Mouse (Mus musculus): ENCODE data around the gene Lrrc8c. TPM values are rescaled to one million over a fixed set of nuclear protein-coding genes. Genes with fewer than 3 reads are reported as not detected.

Gene Lrrc8c
- polyA plus RNA-seq, 1 experiment: 7.9 TPM

DNA sequence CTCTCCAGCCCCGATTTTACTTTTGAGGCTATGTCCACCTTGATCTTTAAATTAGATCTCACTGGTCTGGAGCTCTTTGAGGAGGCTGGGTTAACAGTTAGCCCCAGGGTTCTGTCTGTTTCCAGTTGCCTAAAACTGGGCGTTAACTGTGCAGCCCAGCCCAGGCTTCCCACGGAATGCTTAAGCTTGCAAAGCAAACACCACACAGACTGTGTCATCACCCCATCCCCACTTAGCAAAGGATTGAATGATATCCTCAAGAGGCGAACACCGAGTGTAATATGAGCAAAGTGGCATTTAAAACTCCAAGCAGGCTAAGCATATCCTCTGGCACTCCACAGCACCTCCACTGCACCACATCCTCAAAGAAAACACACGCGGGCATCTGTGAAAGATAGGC is 53.7 kb downstream of the Lrrc8c start:
- DNase-seq: no peak
- no peak overlapping the region for H3K4me3 ChIP-seq (replicated peaks; ENCODE audit: insufficient read depth, low read depth, low read length)
- H3K27me3 ChIP-seq (ENCODE audit: control insufficient read depth, insufficient read depth, low read length): no peaks in the 10 kb centered on the region
- no peak for TF ChIP-seq CTCF (IDR thresholded peaks at IDR 0.05; ENCODE audit: borderline replicate concordance, insufficient read depth, low read depth, low read length)
- TF ChIP-seq POLR2A (IDR thresholded peaks at IDR 0.05; ENCODE audit: borderline replicate concordance, insufficient read depth, low read length): no peak
- no peak overlapping the region for H3K27ac ChIP-seq (ENCODE audit: insufficient read depth, low read length)
- WGBS: 79% methylated on average over 7 of the region's 7 CpGs
- H3K4me1 ChIP-seq (ENCODE audit: control insufficient read depth, insufficient read depth, low read length): peaks cover 5% of the 10 kb centered on the region; the same call in 1 of the 2 replicates

DNA sequence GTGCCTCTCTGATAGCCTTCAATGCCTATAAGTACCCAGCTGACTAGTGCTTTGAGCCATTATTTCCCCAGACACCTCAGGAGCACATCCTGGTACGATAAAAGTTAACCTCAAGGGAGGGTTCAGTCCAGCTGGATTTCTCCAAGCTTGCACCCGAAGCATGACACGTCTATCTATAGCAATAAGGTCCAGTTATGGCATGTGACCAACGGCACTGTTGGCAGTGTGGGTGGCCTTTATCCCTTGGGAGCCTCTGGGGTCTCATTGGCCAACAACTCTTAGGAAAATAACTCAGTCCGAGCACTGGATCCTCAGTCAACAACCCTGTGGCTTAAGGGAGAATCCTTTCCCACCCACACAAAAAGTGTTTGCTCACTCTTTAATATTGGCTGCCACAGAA is 55.6 kb downstream of the Lrrc8c start:
- H3K4me1 ChIP-seq (ENCODE audit: control insufficient read depth, insufficient read depth, low read length): peaks cover 5% of the 10 kb centered on the region; the same call in 1 of the 2 replicates
- DNase-seq: no peak
- TF ChIP-seq CTCF (IDR thresholded peaks at IDR 0.05; ENCODE audit: borderline replicate concordance, insufficient read depth, low read depth, low read length) (no peak), POLR2A (IDR thresholded peaks at IDR 0.05; ENCODE audit: borderline replicate concordance, insufficient read depth, low read length) (no peak)
- WGBS: 85% methylated on average over 5 of the region's 5 CpGs
- H3K27me3 ChIP-seq (ENCODE audit: control insufficient read depth, insufficient read depth, low read length): no peaks in the 10 kb centered on the region
- no peak overlapping the region for H3K4me3 ChIP-seq (replicated peaks; ENCODE audit: insufficient read depth, low read depth, low read length)
- no peak overlapping the region for H3K27ac ChIP-seq (ENCODE audit: insufficient read depth, low read length)

DNA sequence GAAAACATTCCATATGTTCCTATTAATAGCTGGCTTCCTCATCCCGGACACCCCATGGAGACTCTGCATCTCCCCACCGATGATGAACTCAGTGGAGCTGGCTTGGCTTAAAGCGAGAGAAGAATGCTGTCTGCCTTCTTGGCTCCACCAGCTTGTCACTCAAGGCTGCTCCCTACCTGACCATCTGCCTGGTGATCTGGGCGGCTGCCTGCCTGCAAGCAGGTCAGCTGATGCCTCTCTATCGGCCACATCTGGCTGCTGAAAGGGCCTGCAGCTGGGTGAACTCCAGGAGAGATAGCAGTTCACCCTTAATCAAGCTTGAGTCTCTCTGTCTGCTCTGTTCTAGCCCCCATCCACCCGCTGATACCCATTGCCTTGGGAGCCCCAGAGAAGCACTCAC is 56.7 kb downstream of the Lrrc8c start:
- DNase-seq: peak; percentile 12 to 24
- no peaks in the 10 kb centered on the region for H3K27me3 ChIP-seq (ENCODE audit: control insufficient read depth, insufficient read depth, low read length)
- H3K4me3 ChIP-seq (replicated peaks; ENCODE audit: insufficient read depth, low read depth, low read length): no peak overlapping the region
- no peak overlapping the region for H3K27ac ChIP-seq (ENCODE audit: insufficient read depth, low read length)
- H3K4me1 ChIP-seq (ENCODE audit: control insufficient read depth, insufficient read depth, low read length): peaks cover 5% of the 10 kb centered on the region; the same call in 1 of the 2 replicates
- 24% methylated on average over 6 of the region's 6 CpGs for WGBS
- TF ChIP-seq POLR2A (IDR thresholded peaks at IDR 0.05; ENCODE audit: borderline replicate concordance, insufficient read depth, low read length): no peak
- no peak for TF ChIP-seq CTCF (IDR thresholded peaks at IDR 0.05; ENCODE audit: borderline replicate concordance, insufficient read depth, low read depth, low read length)

DNA sequence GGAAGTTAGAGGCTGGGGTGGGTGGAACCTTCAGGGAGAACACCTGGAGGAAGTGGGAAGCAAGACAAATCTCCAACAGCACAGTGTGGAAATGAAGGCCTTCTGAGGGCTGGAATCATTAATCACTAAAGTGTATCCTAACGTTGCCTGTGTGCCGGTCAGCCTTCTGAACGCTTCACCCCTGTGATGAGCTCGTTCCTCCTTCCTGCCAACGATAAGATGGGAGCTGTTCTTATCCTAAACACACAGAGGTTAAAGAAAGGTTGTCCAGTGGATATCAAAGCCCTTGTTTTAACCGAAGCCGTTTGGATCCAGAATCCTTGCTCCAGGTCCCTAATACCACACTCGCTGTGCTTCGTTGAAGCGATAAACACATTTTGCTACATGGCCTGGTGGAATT is 61.7 kb downstream of the Lrrc8c start:
- Histone ChIP-seq H3K4me1 (ENCODE audit: control insufficient read depth, insufficient read depth, low read length) (peaks cover 3% of the 10 kb centered on the region; the same call in 1 of the 2 replicates), H3K4me3 (replicated peaks; ENCODE audit: insufficient read depth, low read depth, low read length) (no peak overlapping the region), H3K27me3 (ENCODE audit: control insufficient read depth, insufficient read depth, low read length) (no peaks in the 10 kb centered on the region), H3K27ac (ENCODE audit: insufficient read depth, low read length) (no peak overlapping the region)
- 88% methylated on average over 10 of the region's 10 CpGs for WGBS
- DNase-seq: no peak
- TF ChIP-seq CTCF (IDR thresholded peaks at IDR 0.05; ENCODE audit: borderline replicate concordance, insufficient read depth, low read depth, low read length) (no peak), POLR2A (IDR thresholded peaks at IDR 0.05; ENCODE audit: borderline replicate concordance, insufficient read depth, low read length) (no peak)

DNA sequence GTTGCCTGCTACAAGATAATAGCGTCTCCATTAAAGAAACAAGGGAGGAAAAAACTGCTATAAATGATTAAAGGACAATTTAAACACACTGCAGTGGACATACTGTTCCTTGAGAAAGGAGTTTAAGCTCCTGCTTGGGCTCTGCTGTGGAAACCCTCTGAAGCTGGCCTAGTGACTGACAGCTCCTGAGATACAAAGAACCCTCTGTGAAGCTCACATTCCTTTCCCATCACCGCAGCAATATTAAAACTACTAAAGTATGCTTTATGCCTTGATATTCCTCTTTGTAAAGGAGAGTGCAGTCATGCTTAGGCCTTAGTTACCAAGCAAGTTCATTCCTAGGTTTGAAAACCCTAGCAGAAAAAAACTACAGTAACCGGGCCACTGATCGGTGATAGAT is 66.7 kb downstream of the Lrrc8c start:
- Histone ChIP-seq H3K4me3 (replicated peaks; ENCODE audit: insufficient read depth, low read depth, low read length) (no peak overlapping the region), H3K4me1 (ENCODE audit: control insufficient read depth, insufficient read depth, low read length) (no peaks in the 10 kb centered on the region), H3K27ac (ENCODE audit: insufficient read depth, low read length) (peak overlapping the region; percentile 21; the same call in 1 of the 2 replicates), H3K27me3 (ENCODE audit: control insufficient read depth, insufficient read depth, low read length) (no peaks in the 10 kb centered on the region)
- TF ChIP-seq POLR2A (IDR thresholded peaks at IDR 0.05; ENCODE audit: borderline replicate concordance, insufficient read depth, low read length) (no peak), CTCF (IDR thresholded peaks at IDR 0.05; ENCODE audit: borderline replicate concordance, insufficient read depth, low read depth, low read length) (no peak)
- 51% methylated on average over 4 of the region's 4 CpGs for WGBS
- DNase-seq: no peak

DNA sequence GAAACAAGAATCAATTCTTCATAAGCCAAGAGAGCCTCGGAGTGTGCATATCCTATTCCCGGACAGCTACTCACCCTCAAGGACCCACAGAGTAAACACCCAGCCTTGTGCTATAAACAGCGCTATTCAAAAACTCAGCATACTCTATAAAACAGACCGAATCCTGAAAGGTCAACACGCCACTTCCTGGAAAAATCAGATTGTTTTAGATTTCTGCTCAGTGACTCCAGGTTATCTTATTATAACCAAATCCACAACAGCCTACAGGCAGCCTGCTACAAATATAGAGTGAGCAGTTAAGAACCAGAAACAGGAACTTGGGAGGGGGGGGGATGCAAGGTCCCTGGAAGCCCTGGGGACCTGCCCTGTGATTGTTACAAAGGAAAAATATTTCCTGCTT is 67.5 kb downstream of the Lrrc8c start:
- WGBS: 74% methylated on average over 5 of the region's 5 CpGs
- DNase-seq: no peak
- no peak overlapping the region for H3K27ac ChIP-seq (ENCODE audit: insufficient read depth, low read length)

DNA sequence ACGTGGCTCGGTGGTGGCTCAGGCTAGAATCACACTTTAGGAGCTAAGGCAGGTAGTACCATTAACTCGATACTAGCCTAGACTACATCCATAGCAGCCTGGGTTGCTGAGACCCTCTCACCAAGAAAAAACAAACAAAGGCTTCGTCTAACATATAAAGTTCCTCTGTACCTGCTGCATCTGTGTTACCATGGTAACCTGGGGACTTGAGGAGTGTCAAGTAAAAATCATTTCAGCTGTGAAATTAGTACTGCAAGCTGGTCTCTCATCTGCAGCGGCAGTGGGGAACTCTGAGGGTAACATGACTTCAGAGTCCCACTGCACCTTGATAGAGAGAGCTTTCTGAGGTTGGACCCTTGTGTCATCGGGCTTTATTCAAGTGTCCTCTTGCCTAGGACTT is 68.3 kb downstream of the Lrrc8c start:
- whole genome bisulfite sequencing: 73% methylated on average over 6 of the region's 6 CpGs
- H3K27me3 ChIP-seq (ENCODE audit: control insufficient read depth, insufficient read depth, low read length): no peaks in the 10 kb centered on the region
- no peak for DNase-seq
- no peak overlapping the region for H3K27ac ChIP-seq (ENCODE audit: insufficient read depth, low read length)
- H3K4me3 ChIP-seq (replicated peaks; ENCODE audit: insufficient read depth, low read depth, low read length): no peak overlapping the region
- H3K4me1 ChIP-seq (ENCODE audit: control insufficient read depth, insufficient read depth, low read length): no peaks in the 10 kb centered on the region
- TF ChIP-seq POLR2A (IDR thresholded peaks at IDR 0.05; ENCODE audit: borderline replicate concordance, insufficient read depth, low read length) (no peak), CTCF (IDR thresholded peaks at IDR 0.05; ENCODE audit: borderline replicate concordance, insufficient read depth, low read depth, low read length) (no peak)

More for the DNA sequence above, 67.5 kb downstream of the Lrrc8c start:
- H3K4me3 ChIP-seq (replicated peaks; ENCODE audit: insufficient read depth, low read depth, low read length): no peak overlapping the region
- TF ChIP-seq CTCF (IDR thresholded peaks at IDR 0.05; ENCODE audit: borderline replicate concordance, insufficient read depth, low read depth, low read length) (no peak), POLR2A (IDR thresholded peaks at IDR 0.05; ENCODE audit: borderline replicate concordance, insufficient read depth, low read length) (no peak)
- H3K4me1 ChIP-seq (ENCODE audit: control insufficient read depth, insufficient read depth, low read length): no peaks in the 10 kb centered on the region
- no peaks in the 10 kb centered on the region for H3K27me3 ChIP-seq (ENCODE audit: control insufficient read depth, insufficient read depth, low read length)

DNA sequence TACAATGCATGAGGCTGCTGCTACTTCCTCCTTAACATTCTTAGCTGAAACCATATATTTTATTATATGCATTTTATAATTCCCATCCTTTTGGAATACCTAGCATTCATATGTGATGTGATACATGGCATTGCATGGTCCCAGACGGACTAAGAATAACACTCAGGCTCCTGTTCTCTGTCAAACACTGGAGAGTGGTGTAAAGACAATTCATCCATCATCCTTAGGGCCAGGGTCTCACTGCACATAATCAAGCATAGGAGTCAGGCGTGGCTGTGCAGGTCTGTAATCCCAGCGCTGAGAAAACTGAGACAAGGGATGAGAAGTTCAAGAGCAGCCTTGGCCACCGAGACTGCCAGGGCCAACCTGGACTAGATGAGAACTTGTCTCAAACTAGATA is 69.5 kb downstream of the Lrrc8c start:
- DNase-seq: no peak
- no peak overlapping the region for H3K27ac ChIP-seq (ENCODE audit: insufficient read depth, low read length)
- H3K4me1 ChIP-seq (ENCODE audit: control insufficient read depth, insufficient read depth, low read length): no peaks in the 10 kb centered on the region
- no peaks in the 10 kb centered on the region for H3K27me3 ChIP-seq (ENCODE audit: control insufficient read depth, insufficient read depth, low read length)
- whole genome bisulfite sequencing: 93% methylated on average over 4 of the region's 4 CpGs
- H3K4me3 ChIP-seq (replicated peaks; ENCODE audit: insufficient read depth, low read depth, low read length): no peak overlapping the region
- no peak for TF ChIP-seq POLR2A (IDR thresholded peaks at IDR 0.05; ENCODE audit: borderline replicate concordance, insufficient read depth, low read length)
